Mouse (Mus musculus) G1E (cell line): Measurements from ENCODE around the gene Lamtor4.

ENCODE experiments used
- CTCF ChIP-seq: IDR thresholded peaks from 2 replicates; pipeline ENCODE4 v1.5.1; 2012; ENCODE audit warnings: low read depth, low read length, inconsistent platforms, mixed read lengths
- GATA1 ChIP-seq: IDR thresholded peaks from 2 replicates; pipeline ENCODE4 v1.6.1; 2012; ENCODE audit warnings: borderline replicate concordance, low read length, inconsistent platforms, mixed read lengths
- GATA2 ChIP-seq: IDR thresholded peaks from 2 replicates; pipeline ENCODE4 v1.6.1; 2012; ENCODE audit warnings: low read depth, low read length, inconsistent platforms, borderline replicate concordance
- POLR2AphosphoS5 ChIP-seq: IDR thresholded peaks from 2 replicates; pipeline ENCODE4 v1.6.1; 2012; ENCODE audit warnings: low read depth, low read length, inconsistent platforms; ENCODE audit not compliant: insufficient replicate concordance
- TAL1 ChIP-seq: conservative IDR thresholded peaks from 2 replicates; pipeline ENCODE4 v1.6.1; 2012; ENCODE audit warnings: low read depth, low read length, inconsistent platforms, mixed read lengths

GRCm38 (mm10) chr5:138299613-138300012, 44.3 kb downstream of the Lamtor4 start:
- TF ChIP-seq CTCF (no peak), POLR2AphosphoS5 (no peak), GATA1 (no peak), GATA2 (no peak), TAL1 (no peak)
